Mouse (Mus musculus) olfactory bulb, adult 2 months (tissue): ENCODE data around the gene Myl12a. TPM values are rescaled to one million over a fixed set of nuclear protein-coding genes. Genes with fewer than 3 reads are reported as not detected.
"Not testable (repeated sequence)": the region's sequence is repeated elsewhere in the genome, so short reads cannot be mapped to it uniquely, and the experiment has no call there.

Experiments
- H3K27ac ChIP-seq: fragments of 200-500 bp; 2 replicates; pipeline ENCODE4 v1.5.1; 2012; ENCODE audit warnings: low read depth, low read length; ENCODE audit not compliant: insufficient read depth
- H3K4me1 ChIP-seq: fragments of 200-500 bp; 2 replicates; pipeline ENCODE4 v1.6.1; 2012; ENCODE audit warnings: low read length; ENCODE audit not compliant: control insufficient read depth, insufficient read depth
- H3K4me3 ChIP-seq: fragments of 200-500 bp; 2 replicates; pipeline ENCODE4 v1.5.1; 2012; ENCODE audit warnings: mild to moderate bottlenecking, low read depth, low read length, moderate library complexity; ENCODE audit not compliant: insufficient read depth
- CTCF ChIP-seq: fragments of 200-500 bp; IDR thresholded peaks from 2 replicates; pipeline ENCODE4 v1.5.1; 2012; ENCODE audit warnings: low read depth, mild to moderate bottlenecking, low read length, moderate library complexity; ENCODE audit not compliant: insufficient read depth
- POLR2A ChIP-seq: fragments of 200-500 bp; IDR thresholded peaks from 2 replicates; pipeline ENCODE4 v1.6.1; 2012; ENCODE audit warnings: mild to moderate bottlenecking, low read depth, low read length, moderate library complexity; ENCODE audit not compliant: insufficient read depth
- WGBS: fragments of 180-500 bp; shearing (Covaris S2); methylation state at CpG from one replicate; pipeline ENCODE4 v1.1.7; 2018; 5-methylcytosine and 5-hydroxymethylcytosine counted together
- polyA plus RNA-seq: library from polyadenylated mRNA; stranded (reverse); fragments of >200 nt; gene quantifications from 2 replicates; pipeline ENCODE4 v1.2.4, GENCODE M21; 2012; ENCODE audit warnings: low replicate concordance; ENCODE audit not compliant: missing spikeins, insufficient read depth, insufficient read length

The Myl12a gene
- polyA plus RNA-seq, 1 experiment, result not detected

- H3K4me3 ChIP-seq, result peak overlapping the region; percentile 14; the same call in 1 of the 2 replicates
- H3K27ac ChIP-seq, result no peak overlapping the region
- H3K4me1 ChIP-seq, result peaks cover 17% of the 10 kb centered on the region
- WGBS, result 77% methylated on average over 12 of the region's 12 CpGs
- no peak for TF ChIP-seq POLR2A
- no peak for TF ChIP-seq CTCF
Observed at GRCm38 (mm10) chr17:70988337-70988767, 14.3 kb downstream of the Myl12a start.

DNA sequence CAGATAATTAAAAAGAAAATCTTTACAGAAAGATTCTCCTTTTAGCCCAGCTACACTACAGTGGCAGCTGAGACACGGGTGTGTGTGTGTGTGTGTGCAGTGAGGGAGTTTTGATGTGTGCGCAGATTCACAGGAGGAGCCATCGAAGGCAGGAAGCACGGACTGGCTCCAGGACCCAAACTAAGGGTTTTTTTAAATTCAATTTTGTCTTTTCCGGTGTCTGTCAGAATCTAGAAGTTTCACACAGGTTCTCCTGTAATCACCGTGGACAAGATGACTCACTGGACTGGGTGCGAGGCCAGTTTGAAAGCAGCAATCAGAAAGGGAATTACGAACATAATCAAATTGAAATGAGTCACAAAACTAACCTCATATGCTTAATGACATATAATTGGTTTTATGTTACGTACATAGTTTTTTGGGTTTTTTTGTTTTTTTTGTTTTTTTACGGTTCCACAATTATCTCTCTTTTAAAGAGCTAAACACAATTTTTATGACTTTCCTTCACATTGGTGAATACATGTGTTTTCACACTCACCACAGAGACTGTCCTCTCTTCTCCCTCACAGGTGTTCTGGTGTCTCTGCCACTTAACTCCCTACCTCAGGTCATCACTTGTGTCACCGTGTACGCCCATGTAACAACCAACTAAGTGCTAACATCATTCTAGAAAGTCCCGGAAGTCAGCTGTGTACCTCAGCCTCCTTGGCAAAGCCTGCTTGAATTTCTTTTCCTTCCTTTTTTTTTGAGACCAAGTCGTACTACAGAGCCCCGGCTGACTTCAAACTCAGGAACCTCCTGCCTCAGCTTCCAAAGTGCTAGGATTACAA lies 15.6 kb downstream of the Myl12a start:
- 72% methylated on average over 15 of the region's 15 CpGs for WGBS
- H3K27ac ChIP-seq, result no peak overlapping the region
- TF ChIP-seq POLR2A (no peak), CTCF (no peak)
- H3K4me3 ChIP-seq, result no peak overlapping the region
- H3K4me1 ChIP-seq, result peaks cover 17% of the 10 kb centered on the region

DNA sequence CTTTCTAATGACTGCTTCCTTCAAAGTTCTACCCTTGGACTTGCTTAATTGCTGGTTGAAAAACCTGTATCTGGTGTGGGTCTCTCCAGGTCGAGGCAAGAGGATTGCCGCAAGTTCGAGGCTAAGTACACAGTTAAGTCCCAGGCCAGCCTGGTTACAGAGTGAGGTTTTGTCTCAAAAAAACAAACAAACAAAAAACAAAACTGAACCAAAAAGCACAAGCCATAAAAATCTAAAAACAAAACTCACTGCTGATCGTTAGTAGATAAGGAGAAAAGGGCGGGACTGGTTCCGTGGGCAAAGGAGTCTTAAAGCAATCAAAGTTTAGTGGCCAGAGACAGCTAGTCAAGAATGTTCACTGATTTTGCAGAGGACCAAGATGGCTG lies 16.3 kb downstream of the Myl12a start:
- Histone ChIP-seq H3K4me1 (peaks cover 17% of the 10 kb centered on the region), H3K27ac (no peak overlapping the region), H3K4me3 (no peak overlapping the region)
- TF ChIP-seq POLR2A (no peak), CTCF (no peak)
- 87% methylated on average over 6 of the region's 6 CpGs for WGBS

DNA sequence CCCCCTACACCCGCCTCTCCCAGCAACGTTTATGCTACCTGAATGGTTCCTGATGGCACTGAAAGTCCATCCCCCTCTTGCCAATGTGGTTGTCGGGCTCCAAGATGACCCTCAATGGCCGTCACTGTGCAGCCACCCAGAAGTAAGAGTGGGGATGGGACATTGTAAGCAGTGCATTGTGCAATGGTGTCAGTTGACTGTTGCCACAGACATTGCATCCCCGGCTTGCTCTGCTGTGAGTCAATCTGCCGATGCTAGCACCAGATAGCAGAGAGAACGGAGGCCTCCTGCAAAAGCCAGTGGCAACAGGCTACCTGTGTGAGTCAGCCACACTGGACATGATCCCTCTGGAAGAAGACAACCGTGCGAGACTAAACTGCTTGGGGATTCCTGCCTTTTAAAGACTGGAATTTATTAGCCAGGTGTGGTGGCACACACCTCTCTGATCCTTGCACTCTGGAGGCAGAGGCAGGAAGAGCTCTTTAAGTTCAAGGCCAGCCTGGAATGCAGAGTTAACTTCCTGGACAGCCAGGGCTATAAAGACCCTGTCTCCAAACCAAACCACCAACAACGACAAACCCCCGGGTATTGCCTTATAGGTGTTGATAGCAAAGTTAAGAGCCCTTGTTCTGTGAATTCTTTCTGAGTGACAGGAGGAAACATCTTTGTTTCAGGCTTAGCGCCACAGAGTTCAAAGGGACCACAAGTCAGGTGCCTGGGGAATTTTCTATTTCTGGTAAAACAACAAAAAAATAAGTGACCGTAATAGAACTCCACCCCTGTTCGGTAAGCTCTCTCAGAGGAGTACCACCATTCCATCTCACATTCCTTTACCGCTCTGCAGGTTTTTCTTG lies 16.9 kb downstream of the Myl12a start:
- WGBS, result 87% methylated on average over 15 of the region's 15 CpGs
- TF ChIP-seq POLR2A, result no peak
- no peak for TF ChIP-seq CTCF
- Histone ChIP-seq H3K27ac (no peak overlapping the region), H3K4me3 (no peak overlapping the region), H3K4me1 (peaks cover 15% of the 10 kb centered on the region)

GRCm38 (mm10) chr17:70979345-70980223 lies 23.1 kb downstream of the Myl12a start:
- Histone ChIP-seq H3K27ac (no peak overlapping the region), H3K4me1 (0 out of 2 replicates have a peak, but pooled peaks cover 2% of the 10 kb centered on the region), H3K4me3 (no peak overlapping the region)
- 86% methylated on average over 20 of the region's 20 CpGs for WGBS
- TF ChIP-seq CTCF, result no peak
- no peak for TF ChIP-seq POLR2A

- 86% methylated on average over 6 of the region's 6 CpGs for WGBS
- Histone ChIP-seq H3K4me1 (0 out of 2 replicates have a peak, but pooled peaks cover 2% of the 10 kb centered on the region), H3K4me3 (no peak overlapping the region), H3K27ac (no peak overlapping the region)
- TF ChIP-seq POLR2A (no peak), CTCF (no peak)
Observed at GRCm38 (mm10) chr17:70977799-70978198, 24.9 kb downstream of the Myl12a start.

DNA sequence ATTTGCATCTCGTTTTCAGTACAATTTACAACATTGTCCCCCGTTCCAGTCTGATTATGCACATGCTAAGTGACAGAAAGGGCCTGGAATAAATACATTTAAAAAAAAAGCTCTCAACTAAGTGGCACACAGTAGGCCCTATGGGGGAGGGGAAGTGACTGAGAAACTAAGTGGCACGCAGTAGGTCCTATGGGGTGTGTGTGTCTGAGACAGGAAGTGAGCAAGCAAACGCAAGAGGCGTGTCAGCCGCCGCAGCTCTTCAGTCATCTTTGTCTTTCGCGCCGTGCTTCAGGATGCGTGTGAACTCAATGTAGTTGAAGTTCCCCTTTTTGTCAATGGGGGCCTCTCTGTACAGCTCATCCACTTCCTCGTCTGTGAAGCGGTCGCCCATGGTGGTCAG lies 28.6 kb downstream of the Myl12a start:
- 91% methylated on average over 14 of the region's 14 CpGs for WGBS
- not testable (repeated sequence) for H3K4me3 ChIP-seq, H3K27ac ChIP-seq, H3K4me1 ChIP-seq

- WGBS, result 73% methylated on average over 9 of the region's 9 CpGs
- TF ChIP-seq CTCF, result no peak
- no peak overlapping the region for H3K27ac ChIP-seq
- no peak overlapping the region for H3K4me3 ChIP-seq
- H3K4me1 ChIP-seq, result no peaks in the 10 kb centered on the region
Observed at GRCm38 (mm10) chr17:70973398-70973797, 29.3 kb downstream of the Myl12a start.
